Mouse (Mus musculus) heart, adult 11 months (tissue): Measurements from ENCODE around the gene Hjurp.
A peak's percentile ranks its signal among the peaks of the same experiment; 100 is the strongest.

ENCODE experiments used
- DNase-seq: peaks from one replicate; pipeline ENCODE4 v3.0.0; 2022

Hjurp gene

GRCm38 (mm10) chr1:88297480-88298258 is 20.2 kb upstream of the Hjurp start:
- DNase-seq = peak; percentile 92

- DNase-seq = peak; percentile 90
Measured at GRCm38 (mm10) chr1:88296171-88296920, 18.9 kb upstream of the Hjurp start.

GRCm38 (mm10) chr1:88294650-88295049 is 17.2 kb upstream of the Hjurp start:
- DNase-seq = peak; percentile 86

DNA sequence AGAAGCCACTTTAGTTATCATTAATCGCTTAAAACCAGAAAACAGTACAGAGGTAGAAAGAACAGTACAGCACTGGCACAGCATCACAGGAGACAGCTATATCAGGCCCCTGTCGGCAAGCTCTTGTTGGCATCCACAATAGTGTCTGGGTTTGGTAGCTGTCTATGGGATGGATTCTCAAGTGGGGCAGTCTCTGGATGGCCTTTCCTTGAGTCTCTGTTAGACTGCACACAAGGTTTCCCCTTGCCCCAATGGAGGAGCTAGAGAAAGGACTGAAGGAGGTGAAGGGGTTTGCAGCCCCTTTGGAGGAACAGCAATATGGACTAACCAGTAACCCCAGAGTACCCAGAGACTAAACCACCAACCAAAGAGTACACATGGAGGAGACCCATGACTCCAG is 14.6 kb upstream of the Hjurp start:
- DNase-seq = peak; percentile 87

DNA sequence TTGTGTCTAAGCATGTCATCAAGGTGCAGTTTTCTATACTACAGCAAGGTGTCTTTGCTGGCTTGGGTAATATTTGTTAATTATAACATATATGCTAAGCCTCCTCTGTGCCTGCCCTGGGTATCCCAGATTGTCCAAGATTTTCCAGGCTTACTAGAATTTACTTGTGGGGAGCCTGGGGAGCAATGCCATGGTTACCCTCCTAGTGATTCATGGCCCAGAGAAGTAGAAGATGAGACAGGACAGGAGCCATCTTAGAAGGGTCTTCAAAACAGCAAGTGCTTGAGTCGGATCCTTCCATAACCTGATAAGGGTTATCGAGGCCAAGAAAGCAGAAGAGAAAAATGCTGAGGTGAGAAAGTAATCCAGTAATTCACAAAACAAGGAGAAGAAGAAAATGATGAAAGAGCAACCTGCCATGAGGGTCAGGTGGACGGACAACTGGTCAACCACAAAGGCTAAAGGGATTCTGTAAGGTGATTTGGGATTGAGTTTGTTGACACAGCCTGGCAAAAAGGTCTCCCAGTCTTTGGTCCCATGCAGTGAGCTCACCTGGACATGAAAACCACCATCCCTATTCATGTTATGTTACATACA is 14.1 kb upstream of the Hjurp start:
- peak; percentile 93 for DNase-seq

DNA sequence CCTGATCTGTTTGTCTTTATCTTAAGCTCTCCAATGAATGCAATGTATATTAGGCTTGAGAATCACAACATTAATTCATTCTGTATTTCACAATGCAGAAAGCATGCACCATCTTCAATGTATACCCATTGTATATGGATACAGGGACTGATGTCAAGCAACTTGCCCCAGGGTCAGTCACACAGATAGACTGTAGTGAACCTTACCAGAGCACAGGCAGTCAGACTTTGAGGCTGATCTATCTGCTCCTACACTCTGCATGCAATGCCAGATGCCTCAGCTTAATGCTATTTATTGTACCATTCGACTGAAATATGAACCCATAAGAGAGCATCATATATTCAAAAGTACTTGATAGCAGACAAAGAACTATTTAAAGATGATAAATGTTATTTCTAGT is 13.1 kb upstream of the Hjurp start:
- no peak for DNase-seq

DNA sequence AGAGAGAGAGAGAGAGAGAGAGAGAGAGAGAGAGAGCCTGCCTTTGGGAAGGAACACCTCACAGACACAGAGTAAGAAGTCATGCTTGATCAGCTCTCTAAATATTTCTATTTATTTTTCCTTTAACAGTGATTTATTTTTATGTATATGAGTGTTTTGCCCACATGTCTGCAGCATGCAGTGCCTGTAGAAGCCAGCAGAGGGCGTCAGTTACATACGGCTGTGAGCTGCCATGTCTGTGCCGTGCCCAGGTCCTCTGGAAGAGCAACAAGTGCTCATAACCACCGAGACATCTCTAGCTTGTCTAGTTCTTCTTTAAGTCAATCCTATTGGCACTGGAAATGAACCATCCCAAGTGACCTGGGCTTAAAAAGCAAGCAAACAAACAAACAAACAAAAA is 12.5 kb upstream of the Hjurp start:
- DNase-seq = peak; percentile 91

DNA sequence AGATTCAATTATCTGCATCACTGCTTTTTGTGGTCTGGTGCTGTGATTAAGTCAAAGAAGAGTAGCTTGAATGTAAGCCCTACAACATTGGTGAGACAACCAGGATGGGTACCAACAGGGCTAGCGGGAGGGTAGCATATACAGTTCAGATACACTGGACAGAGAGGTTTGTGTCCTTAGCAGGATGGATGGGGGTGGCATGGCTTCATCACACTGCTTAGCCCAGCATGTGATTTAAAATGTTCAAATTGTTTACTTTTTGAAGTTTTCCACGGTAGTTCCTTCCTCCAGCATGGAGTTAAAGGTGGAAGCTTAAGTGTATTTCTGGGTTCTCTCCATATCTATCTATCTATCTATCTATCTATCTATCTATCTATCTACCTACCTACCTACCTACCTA is 11.7 kb upstream of the Hjurp start:
- no peak for DNase-seq

DNA sequence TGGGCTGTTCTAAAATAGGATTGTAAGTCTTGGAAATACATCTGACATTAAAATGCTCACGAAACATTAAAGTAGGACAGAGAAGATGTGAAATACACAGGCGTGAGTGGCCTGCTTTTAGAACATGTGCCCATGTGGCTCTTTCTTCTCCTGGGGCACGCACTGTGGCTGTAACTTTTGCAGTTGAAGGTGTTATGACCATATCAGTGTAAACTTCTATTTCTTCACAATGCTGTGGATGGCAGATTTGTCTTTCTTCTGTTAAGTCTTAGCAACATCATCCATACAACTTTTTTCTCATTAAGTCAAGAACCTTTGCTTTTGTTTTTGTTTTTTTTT is 11.3 kb upstream of the Hjurp start:
- DNase-seq = peak; percentile 80

GRCm38 (mm10) chr1:88288056-88288788 is 10.8 kb upstream of the Hjurp start:
- peak; percentile 92 for DNase-seq

GRCm38 (mm10) chr1:88287697-88287980 is 10.2 kb upstream of the Hjurp start:
- DNase-seq = peak; percentile 93

DNA sequence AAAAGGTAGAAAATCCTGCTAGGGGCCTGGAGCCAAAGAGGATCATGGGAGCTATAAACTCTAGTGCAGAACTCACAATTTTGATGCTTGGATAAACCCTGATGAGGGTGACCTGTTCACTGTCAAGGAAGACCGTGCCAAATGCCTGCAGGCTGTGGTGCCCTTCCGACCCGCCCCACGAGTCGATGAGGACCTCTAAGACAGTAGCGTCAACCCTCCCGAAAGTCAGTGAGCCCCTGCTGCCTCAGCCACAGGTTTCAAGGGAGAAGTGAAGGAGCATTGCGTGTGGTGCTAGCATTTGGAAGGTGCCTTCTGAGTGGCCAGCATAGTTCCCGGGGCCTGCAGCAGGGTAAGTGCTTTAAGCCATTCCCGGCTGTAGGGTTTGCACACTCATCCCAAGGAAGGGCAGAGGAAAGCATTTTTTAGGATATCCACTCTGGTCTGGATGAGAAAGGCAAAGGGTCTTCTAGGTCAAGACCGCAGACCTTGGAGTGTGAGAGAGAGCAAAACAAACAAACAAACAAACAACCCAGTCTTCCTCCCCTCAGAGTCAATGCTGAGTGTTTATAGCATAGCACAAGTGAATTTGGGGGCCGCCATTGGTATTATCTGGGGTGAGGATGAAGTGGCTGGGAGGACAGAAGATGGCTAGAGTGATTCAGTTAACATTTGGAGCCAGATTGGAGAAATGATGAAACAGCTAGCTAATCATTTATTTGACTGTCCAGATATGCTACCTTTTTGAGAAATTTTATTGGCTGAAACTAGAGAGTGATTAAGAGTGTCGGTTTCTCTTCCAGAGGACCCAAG is 9.7 kb upstream of the Hjurp start:
- peak; percentile 91 for DNase-seq

DNA sequence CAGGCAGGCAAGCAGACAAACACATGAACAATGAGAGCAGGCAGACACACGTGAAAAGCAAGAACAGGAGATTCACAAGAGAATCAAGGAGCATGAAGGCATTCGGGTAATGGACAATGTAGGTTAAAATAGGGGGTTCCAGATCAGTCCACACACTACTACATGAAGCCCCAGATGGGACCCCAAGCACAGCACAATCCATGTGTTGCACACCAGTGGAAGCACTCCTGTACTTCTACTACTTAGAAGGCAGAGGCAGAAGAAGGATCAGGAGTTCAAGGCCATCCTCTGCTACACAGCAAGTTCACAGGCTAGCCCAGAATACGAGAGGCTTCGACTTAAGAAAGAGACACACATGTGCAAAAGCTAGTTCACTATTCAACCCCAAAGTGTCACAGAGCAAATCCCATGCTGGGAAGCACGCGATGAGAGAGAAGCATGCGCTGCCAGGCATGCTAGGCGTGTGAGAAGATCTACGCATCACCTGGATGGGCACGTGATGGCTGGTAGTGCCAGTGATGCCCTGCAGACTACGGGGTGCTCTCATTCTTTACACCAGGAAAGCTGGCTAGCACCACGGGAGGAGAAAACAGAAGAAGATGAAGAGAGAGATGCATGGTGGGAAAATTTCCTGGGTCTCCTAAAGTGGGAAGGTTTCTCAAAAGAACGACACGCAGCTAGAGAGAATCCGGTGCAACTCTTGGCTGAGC is 8.9 kb upstream of the Hjurp start:
- DNase-seq = peak; percentile 95

DNA sequence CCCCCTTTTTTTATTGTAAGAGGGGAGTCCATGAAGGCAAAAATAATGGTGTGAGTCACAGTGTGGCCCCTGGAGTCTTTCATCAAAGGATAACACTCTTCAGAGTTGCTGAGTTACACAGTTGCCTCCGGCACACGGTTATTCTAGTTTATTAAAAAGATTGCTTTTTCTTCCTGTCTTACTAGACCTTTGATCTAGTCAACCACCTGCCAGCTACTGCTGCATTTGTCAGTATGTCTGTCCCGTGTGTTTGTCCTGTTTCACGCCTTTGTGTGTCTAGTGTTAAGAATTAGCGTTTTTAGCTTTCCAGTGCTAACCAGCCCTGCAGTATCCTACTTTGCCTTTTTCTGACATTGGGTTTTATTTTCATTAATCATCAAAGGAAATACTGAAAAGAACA is 8.2 kb upstream of the Hjurp start:
- DNase-seq = no peak

DNA sequence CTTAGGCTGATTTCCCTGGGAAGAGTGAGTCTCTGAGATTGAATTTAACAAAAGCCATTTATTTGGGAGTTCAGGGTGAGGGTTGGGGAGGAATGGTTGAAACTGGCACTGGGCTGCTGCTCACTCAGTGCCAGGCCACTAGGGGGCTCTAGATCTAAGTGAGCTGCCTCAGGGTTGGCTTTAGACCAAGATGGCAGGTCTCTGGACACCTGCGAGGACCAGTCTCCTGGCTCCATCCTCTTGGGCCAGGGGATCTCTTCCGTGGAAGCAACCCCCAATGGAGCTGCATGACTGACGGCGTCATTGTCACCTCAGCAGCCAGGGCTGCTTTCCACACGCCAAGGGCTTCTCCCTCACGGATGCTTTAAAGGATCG is 7.5 kb upstream of the Hjurp start:
- peak; percentile 95 for DNase-seq

- peak; percentile 91 for DNase-seq
Measured at GRCm38 (mm10) chr1:88284228-88284945, 7.0 kb upstream of the Hjurp start.

DNA sequence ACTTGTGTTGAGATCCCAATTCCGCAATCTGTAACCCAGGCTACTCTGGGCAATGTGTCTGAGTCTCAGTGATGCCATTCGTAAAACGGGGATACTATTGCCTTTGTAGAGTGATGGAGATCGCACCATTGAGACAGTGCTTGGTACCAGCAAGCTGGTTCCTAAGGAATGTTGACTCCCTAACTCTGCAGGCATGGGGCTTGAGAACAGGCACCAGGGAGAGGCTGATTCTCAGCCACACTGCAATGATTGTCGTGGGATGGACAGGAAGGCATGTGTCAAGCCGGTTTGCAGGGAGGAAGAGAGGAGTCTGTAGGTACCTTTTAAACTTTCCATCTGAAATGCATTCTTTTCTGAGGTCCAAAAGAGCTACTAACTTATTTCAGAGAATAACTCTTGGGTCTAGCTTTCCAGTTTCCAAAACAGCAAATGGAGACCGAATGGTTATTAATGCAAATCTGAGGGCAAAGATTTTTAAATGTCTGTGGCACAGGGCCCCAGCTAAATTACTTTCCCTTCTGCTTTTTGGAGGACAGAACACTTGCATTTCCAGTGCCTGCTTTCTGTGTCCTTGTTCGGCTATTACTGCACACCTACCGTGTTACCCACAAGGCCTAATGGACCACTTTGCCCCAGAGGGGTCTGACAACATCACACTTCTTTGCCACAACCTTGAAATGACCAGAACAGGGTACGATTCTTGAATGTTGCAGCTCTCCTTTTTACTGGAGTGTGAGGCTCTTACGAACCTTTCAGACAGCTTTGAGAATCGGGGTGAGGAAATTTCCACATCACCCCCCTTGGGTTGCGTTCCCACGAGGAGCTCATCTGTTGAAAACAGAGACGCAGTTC is 6.2 kb upstream of the Hjurp start:
- DNase-seq = peak; percentile 93

DNA sequence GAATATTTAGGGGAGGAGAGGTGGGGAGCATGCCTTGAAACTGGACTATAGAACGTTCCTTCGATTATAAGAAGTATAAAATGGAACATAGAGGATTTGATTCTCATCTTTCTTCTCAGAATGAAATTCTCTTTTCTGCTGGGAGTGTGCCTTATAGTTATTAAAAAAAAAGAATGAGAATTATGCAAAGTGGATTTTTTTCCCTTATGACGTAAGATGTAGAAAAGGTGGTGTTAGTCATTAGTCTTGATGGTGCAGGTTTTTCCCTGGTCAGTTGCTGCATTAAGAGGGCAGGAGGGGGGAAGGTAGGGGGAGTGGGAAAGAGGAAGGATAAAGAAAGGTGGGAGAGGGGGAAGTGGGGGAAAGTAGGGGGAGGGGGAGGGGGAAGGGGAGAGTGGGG is 4.9 kb upstream of the Hjurp start:
- no peak for DNase-seq

DNA sequence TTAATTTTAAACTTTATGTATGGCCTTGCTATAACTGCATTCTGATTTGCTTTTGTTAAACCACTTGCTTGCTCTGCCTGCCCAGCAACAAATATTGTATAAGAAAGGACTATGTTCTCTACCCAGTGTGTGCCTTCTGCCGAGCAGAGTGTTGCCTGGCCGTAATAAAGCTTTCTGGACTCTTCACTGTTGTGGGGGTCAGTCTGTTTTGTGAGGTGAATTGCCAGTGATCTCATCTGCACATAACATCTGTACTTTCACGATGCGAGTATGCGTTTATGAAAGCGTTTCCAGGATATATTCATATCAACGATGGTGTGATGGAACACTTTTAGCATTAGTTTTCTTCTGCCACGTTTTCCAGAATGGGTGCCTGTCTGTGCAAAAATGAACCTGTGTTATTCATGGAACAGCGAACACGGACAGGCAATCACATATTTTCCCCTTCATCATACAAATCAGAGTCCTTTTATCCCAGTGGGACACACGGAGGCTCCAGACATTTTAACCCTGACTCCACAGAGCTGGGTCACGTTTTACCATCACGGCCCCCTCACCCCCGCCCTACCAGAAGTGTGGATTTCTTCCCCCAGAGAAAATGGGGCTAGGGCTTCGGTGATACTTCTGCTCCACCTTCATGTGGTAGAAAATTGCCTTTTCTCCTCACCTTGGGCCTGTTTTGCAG is 2.7 kb upstream of the Hjurp start:
- DNase-seq = peak; percentile 91
